Mouse (Mus musculus): ENCODE measurements around the gene Mapt.

Gene Mapt

DNA sequence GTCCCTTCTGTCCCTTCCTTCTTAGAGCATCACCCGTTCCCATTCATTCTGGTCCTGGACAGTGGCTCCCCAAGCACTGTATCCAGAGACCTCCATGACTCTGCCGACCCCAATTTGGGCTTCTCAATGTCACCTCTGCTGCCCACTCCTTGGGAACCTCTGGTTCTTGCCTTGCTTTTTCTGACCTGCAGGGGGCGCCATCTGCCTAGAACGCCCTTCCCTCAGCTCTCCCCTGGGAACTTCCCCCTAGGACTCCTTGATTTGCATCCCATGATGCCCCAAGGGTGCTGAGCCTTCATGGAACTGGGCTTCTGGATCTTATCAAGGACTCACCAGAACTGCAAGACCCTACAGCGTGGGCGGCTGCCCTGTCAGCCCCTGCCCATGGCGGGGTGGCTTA lies 80.5 kb downstream of the Mapt start:
- no peak for DNase-seq (ENCODE audit: low read depth, low spot score)

GRCm38 (mm10) chr11:104315703-104316102 lies 84.5 kb downstream of the Mapt start:
- peak; percentile 81 for DNase-seq (ENCODE audit: low read depth, low spot score)

DNA sequence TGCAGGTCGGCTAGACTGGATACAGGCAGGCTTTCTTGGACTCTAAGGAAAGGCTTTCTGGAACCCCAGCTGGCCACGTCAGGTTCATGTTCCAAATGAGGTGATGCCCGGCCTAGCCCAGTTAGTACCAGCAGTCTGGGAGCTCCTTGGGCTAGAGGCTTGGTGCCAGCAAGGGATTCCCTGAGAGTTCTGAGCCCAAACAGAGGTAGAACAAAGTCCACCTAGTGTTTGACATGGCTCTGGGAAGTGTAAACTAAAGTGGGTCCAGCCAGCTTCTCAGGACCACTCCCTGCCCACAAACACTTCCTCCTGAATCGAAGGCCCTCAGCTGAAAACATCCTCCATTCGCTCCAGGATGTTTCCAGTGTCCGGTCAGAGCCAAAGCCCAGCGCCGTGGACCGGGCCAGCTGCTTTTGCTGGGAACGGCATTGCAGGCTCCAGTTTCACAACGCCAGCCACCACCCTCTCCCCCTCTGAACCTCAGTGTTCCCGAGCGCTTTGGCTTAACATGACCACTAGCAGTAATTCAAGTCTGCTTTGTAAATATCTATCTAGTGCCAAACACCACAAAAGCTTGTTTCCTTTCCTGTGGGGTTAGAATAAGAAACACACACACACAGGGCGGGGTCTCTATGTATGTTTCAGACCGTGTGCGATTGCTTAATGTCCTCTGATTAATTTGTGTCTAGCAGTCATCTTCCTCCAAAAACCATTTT lies 85.7 kb downstream of the Mapt start:
- DNase-seq (ENCODE audit: low read depth, low spot score) = no peak

- no peak for DNase-seq (ENCODE audit: low read depth, low spot score)
Observed at GRCm38 (mm10) chr11:104317631-104318030, 86.4 kb downstream of the Mapt start.

- DNase-seq (ENCODE audit: low read depth, low spot score) = no peak
Observed at GRCm38 (mm10) chr11:104318940-104319781, 88.0 kb downstream of the Mapt start.

DNA sequence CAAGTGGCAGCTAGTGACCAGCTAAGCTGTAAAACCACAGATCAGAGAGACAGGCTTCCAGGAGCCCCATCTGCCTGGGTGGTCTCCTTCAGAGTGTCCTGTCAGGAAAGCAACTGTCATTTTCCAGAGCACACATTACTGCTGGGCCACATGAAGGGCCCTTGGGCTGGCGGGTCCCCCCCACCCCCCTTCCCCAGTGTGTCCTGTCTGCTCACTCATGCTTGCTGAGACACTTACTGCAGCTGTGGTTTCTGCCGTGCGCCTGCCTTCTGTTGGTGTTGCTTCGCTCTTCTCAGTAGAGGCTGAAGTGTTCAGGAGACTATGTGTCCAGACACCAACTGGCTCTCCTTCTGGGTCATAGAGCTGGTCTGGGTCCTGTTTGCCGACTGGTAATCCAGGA lies 89.3 kb downstream of the Mapt start:
- no peak for DNase-seq (ENCODE audit: low read depth, low spot score)

DNA sequence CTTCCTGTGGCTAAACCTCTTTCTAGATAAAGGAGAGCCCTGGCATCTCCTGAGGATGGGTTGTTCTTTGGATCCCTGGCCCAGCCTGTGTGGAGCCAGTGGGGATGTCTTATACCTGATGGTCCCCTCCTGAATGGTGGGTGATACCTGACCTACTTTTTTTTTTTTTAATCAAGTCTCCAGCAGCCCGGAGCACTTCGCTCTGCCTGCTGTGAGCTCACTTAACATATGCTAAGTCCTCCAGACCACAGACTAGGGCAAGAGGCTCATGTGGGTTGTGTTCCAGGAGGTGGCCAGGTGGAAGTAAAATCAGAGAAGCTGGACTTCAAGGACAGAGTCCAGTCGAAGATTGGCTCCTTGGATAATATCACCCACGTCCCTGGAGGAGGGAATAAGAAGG lies 91.0 kb downstream of the Mapt start:
- DNase-seq (ENCODE audit: low read depth, low spot score) = no peak

GRCm38 (mm10) chr11:104327462-104327861 lies 96.3 kb downstream of the Mapt start:
- no peak for DNase-seq (ENCODE audit: low read depth, low spot score)

DNA sequence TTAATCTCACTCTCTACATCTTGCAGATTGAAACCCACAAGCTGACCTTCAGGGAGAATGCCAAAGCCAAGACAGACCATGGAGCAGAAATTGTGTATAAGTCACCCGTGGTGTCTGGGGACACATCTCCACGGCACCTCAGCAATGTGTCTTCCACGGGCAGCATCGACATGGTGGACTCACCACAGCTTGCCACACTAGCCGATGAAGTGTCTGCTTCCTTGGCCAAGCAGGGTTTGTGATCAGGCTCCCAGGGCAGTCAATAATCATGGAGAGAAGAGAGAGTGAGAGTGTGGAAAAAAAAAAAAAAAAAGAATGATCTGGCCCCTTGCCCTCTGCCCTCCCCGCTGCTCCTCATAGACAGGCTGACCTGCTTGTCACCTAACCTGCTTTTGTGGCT lies 96.8 kb downstream of the Mapt start:
- DNase-seq (ENCODE audit: low read depth, low spot score) = no peak

DNA sequence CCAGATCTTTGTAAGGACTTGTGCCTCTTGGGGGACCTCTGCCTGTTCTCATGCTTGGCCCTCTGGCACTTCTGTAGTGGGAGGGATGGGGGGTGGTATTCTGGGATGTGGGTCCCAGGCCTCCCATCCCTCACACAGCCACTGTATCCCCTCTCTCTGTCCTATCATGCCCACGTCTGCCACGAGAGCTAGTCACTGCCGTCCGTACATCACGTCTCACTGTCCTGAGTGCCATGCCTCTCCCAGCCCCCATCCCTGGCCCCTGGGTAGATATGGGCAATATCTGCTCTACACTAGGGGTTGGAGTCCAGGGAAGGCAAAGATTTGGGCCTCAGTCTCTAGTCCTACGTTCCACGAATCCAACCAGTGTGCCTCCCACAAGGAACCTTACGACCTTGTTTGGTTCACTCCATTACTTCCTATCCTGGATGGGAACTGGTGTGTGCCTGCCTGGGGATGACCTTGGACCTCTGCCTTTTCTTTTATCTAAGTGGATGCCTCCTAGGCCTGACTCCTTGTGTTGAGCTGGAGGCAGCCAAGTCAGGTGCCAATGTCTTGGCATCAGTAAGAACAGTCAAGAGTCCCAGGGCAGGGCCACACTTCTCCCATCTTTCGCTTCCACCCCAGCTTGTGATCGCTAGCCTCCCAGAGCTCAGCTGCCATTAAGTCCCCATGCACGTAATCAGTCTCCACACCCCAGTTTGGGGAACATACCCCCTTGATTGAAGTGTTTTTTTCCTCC lies 98.2 kb downstream of the Mapt start:
- no peak for DNase-seq (ENCODE audit: low read depth, low spot score)

DNA sequence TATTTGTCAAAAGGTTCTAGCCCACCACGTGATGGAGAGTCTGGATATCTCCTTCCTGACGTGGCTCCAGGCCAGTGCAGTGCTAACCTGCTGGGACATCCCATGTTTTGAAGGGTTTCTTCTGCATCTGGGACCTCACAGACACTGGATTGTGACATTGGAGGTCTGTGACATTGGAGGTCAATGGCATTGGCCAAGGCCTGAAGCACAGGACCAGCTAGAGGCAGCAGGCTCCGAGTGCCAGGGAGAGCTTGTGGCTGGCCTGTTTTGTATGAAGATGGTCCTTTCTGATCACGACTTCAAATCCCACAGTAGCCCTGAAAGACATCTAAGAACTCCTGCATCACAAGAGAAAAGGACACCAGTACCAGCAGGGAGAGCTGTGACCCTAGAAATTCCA lies 99.0 kb downstream of the Mapt start:
- no peak for DNase-seq (ENCODE audit: low read depth, low spot score)

- no peak for DNase-seq (ENCODE audit: low read depth, low spot score)
Observed at GRCm38 (mm10) chr11:104331208-104331607, 100.0 kb downstream of the Mapt start.

- no peak for DNase-seq (ENCODE audit: low read depth, low spot score)
Observed at GRCm38 (mm10) chr11:104332105-104332504, 100.9 kb downstream of the Mapt start.

GRCm38 (mm10) chr11:104334115-104334514 lies 102.9 kb downstream of the Mapt start:
- DNase-seq (ENCODE audit: low read depth, low spot score) = no peak

GRCm38 (mm10) chr11:104334946-104335345 lies 103.8 kb downstream of the Mapt start:
- DNase-seq (ENCODE audit: low read depth, low spot score) = no peak

- no peak for DNase-seq (ENCODE audit: low read depth, low spot score)
Observed at GRCm38 (mm10) chr11:104346931-104347330, 115.7 kb downstream of the Mapt start.

DNA sequence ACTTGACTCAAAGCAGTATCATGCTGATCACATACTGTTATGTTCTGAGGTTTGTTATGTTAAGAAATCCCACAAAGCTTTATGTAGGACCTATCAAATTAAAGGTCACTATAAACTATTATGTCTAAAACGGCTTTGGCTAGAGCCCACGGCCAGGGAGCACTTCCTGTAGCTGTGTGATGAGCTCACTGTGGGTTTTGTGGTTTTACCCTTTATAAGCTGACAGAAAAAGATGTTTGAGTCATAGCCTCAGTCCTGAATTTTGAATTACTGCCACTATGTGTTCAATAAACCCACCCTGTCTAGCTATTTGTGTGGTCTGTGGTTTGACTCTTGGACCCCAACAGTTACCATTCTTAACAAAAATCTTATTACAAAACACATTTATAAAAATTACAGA lies 130.6 kb downstream of the Mapt start:
- DNase-seq (ENCODE audit: low read depth, low spot score) = no peak

GRCm38 (mm10) chr11:104362704-104363103 lies 131.5 kb downstream of the Mapt start:
- DNase-seq (ENCODE audit: low read depth, low spot score) = no peak

DNA sequence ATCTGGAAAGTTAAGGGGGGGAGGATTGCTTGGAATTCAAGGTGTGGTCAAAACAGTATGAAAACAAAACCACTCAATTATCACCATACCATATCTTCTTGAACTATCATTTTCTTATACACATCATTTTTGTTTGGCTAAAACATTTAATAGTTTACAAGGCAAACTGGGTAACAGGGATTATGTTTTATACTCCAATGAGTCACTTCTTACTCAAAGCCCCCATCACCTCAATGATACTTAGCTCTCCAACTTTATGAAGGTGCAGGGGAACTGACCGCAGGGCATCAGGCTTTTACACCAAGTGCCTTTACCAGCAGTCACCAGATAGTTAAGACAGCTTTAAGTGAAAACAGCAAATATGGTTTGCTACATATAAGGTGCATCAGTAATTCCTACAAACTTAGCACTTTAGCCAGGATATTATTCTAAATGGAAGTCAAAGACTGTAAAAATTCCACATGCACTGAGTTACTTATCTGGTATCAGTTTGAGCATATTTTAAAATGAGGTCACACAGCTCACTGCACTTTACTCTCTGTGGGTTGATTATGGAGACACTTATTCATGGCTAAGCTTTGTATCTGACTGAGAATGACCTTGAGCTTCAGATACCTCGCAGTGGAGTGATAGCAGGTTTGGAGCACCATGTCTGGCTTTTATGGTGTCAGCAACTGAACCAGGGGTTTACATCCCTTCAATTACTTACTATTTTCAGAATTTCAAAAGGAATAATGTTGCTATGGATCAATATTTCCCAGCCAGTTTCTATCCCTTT lies 132.8 kb downstream of the Mapt start:
- no peak for DNase-seq (ENCODE audit: low read depth, low spot score)

DNA sequence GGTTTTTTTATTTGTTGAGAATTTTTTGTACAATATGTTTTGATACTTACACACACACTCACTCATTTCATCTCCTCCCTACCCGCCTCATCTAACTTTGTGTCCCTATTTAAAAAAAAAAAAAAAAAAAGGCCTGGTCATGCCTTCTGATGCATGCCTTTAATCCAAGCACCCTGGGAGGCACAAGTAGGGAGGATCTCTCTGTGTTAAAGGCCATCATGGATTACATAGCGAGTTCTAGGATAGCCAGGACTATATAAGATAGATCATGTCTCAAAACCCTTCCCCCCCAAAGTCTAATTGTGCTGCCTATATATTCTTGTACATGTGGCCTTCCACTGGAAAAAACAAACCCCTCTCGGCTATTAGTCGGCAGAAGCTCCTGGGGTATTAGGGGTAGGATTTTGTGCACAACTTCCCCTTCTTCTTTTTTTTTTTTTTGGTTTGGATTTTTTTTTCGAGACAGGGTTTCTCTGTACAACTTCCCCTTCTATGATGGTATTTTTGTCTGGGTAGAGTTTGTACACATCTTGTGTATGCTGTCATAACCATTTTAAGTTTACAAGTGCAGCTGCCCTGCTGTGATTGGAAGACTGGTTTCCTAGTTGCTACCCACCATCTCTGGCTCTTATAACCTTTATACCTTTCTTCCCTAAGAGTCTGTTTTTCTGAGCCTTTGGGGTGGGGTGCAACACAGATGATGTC lies 136.4 kb downstream of the Mapt start:
- DNase-seq (ENCODE audit: low read depth, low spot score) = no peak

GRCm38 (mm10) chr11:104376291-104376690 lies 145.1 kb downstream of the Mapt start:
- DNase-seq (ENCODE audit: low read depth, low spot score) = no peak
